Mouse (Mus musculus): ENCODE data around the gene Casq1. TPM values are rescaled to one million over a fixed set of nuclear protein-coding genes. Genes with fewer than 3 reads are reported as not detected.

Casq1 gene
- polyA plus RNA-seq, 1 experiment = not detected

GRCm38 (mm10) chr1:172202894-172203522 lies 16.7 kb downstream of the Casq1 start:
- Histone ChIP-seq H3K4me1 (ENCODE audit: control insufficient read depth, insufficient read depth, low read length) (peaks cover 61% of the 10 kb centered on the region), H3K4me3 (ENCODE audit: insufficient read depth, low read depth, low read length) (no peak overlapping the region), H3K27ac (ENCODE audit: insufficient read depth, low read depth, low read length) (peak overlapping the region; percentile 95)
- WGBS = 11% methylated on average over 2 of the region's 2 CpGs
- TF ChIP-seq CTCF (IDR thresholded peaks at IDR 0.05; ENCODE audit: insufficient read depth, low read depth, low read length) (no peak), POLR2A (IDR thresholded peaks at IDR 0.05; ENCODE audit: insufficient read depth, low read depth, low read length) (no peak)

DNA sequence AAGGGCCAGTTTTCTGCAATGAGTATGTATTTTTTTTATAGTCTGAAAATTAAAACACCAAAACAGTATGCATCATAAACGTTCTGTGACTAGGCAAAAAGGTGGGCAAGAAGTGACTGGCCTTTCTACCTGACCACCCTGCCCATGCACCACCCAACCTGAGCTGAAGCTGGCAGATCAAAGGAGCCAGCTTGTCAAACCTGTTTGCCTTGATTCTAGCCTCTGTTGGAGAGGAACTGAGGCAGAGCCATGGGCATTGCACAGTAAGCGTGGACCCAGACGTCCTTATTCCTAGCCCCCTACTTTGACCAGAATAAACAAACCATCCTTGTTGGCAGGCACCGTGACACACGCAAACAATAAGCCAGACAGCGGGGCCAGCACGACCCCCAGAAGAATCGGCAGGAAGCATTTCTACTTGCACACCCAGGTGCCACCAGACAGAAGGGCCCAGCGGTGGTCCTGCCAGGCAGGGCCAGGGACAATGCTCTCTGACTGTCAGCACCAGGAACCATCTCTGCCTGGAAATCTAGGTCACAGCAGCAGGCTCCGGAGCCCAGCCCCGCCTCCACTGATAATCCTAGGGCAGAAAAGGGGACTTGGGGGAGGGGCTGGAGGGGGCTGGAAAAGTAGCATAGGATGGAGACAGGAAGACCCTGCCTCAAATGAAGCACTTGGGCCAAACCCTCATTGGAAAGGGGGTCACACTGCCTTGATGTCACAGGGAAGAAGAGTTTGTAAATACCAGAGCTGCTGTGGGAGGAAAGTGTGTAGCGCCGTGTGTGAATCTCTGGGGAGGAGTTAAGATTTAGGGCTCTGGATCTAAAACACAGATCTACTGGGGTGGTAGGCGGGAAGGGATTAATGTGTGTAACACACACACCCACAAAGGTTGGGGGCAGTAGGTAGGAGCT lies 17.4 kb downstream of the Casq1 start:
- peak overlapping the region; percentile 95 for H3K27ac ChIP-seq (ENCODE audit: insufficient read depth, low read depth, low read length)
- TF ChIP-seq CTCF (IDR thresholded peaks at IDR 0.05; ENCODE audit: insufficient read depth, low read depth, low read length) (no peak), POLR2A (IDR thresholded peaks at IDR 0.05; ENCODE audit: insufficient read depth, low read depth, low read length) (0 out of 2 replicates have a peak, but pooled peaks have one; percentile 28)
- peak overlapping the region; percentile 26; the same call in 1 of the 2 replicates for H3K4me3 ChIP-seq (ENCODE audit: insufficient read depth, low read depth, low read length)
- H3K4me1 ChIP-seq (ENCODE audit: control insufficient read depth, insufficient read depth, low read length) = peaks cover 58% of the 10 kb centered on the region
- WGBS = 10% methylated on average over 14 of the region's 14 CpGs

GRCm38 (mm10) chr1:172200871-172201447 lies 18.7 kb downstream of the Casq1 start:
- TF ChIP-seq CTCF (IDR thresholded peaks at IDR 0.05; ENCODE audit: insufficient read depth, low read depth, low read length) (no peak), POLR2A (IDR thresholded peaks at IDR 0.05; ENCODE audit: insufficient read depth, low read depth, low read length) (no peak)
- WGBS = 15% methylated on average over 7 of the region's 7 CpGs
- Histone ChIP-seq H3K4me3 (ENCODE audit: insufficient read depth, low read depth, low read length) (no peak overlapping the region), H3K27ac (ENCODE audit: insufficient read depth, low read depth, low read length) (peak overlapping the region; percentile 78), H3K4me1 (ENCODE audit: control insufficient read depth, insufficient read depth, low read length) (peaks cover 55% of the 10 kb centered on the region)

DNA sequence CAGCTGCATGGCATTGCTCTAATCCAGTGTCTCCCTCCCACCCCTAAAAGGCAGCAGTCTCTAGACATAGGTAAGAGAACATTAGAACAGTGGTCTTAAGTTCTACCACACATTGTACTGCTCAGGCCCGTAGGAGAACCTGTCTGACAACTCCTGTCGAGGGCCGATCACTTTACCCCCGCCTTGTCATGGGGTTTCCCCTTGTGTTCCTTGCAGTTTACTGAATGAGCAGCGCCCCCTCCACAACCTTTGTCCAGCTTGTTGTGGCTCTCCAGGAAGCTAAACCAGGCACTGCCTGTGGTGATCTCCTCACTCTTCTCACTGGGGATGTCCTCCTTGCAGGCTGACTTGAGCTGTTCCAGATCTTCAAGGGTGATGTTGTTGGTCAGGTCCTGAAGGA lies 19.5 kb downstream of the Casq1 start:
- TF ChIP-seq POLR2A (IDR thresholded peaks at IDR 0.05; ENCODE audit: insufficient read depth, low read depth, low read length) (no peak), CTCF (IDR thresholded peaks at IDR 0.05; ENCODE audit: insufficient read depth, low read depth, low read length) (no peak)
- peaks cover 52% of the 10 kb centered on the region for H3K4me1 ChIP-seq (ENCODE audit: control insufficient read depth, insufficient read depth, low read length)
- no peak overlapping the region for H3K4me3 ChIP-seq (ENCODE audit: insufficient read depth, low read depth, low read length)

DNA sequence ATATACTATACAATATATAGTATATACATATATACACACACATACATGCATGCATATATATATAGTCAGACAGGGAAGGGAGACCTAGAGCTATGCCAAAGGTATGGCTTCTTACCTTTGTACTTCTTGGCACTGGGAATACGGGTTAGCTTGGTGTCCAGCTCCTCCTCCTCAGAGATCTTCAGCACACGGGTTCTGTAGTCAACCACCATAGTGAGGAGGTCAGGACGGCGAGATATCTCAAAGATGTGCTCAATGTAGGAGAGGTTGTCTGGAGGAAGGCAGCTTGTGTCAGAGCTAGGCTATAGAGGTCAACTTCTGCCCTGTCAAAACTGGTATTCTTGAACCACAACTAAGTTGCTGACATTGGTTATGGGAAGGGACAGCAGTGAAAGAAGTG lies 20.7 kb downstream of the Casq1 start:
- Histone ChIP-seq H3K4me3 (ENCODE audit: insufficient read depth, low read depth, low read length) (no peak overlapping the region), H3K4me1 (ENCODE audit: control insufficient read depth, insufficient read depth, low read length) (peaks cover 46% of the 10 kb centered on the region), H3K27ac (ENCODE audit: insufficient read depth, low read depth, low read length) (no peak overlapping the region)
- WGBS = 77% methylated on average over 4 of the region's 4 CpGs
- TF ChIP-seq CTCF (IDR thresholded peaks at IDR 0.05; ENCODE audit: insufficient read depth, low read depth, low read length) (no peak), POLR2A (IDR thresholded peaks at IDR 0.05; ENCODE audit: insufficient read depth, low read depth, low read length) (no peak)

More for the DNA sequence above, 19.5 kb downstream of the Casq1 start:
- WGBS = 41% methylated on average over 5 of the region's 5 CpGs
- peak overlapping the region; percentile 11; the same call in 1 of the 2 replicates for H3K27ac ChIP-seq (ENCODE audit: insufficient read depth, low read depth, low read length)

DNA sequence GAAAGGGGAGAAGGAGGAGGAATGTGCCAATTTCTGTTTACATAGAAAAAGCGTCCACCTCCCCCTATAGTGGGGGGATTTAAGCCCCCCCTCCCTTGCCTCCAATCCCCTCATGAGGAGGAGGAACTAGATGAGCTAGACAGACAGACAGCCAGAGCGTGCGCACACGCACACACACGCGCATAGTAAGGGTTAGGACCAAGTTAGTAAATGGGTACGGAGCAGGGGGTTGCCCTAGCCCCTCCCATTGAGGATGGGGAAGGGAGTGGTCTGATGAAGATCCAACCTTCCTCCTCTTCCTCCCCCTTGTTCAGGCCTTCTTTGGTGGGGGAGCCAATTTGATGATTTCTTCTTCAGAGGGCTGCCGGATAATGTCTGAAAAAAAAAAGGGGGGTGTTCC lies 21.4 kb downstream of the Casq1 start:
- H3K4me3 ChIP-seq (ENCODE audit: insufficient read depth, low read depth, low read length) = no peak overlapping the region
- peaks cover 39% of the 10 kb centered on the region for H3K4me1 ChIP-seq (ENCODE audit: control insufficient read depth, insufficient read depth, low read length)
- TF ChIP-seq POLR2A (IDR thresholded peaks at IDR 0.05; ENCODE audit: insufficient read depth, low read depth, low read length) = no peak
- TF ChIP-seq CTCF (IDR thresholded peaks at IDR 0.05; ENCODE audit: insufficient read depth, low read depth, low read length) = no peak
- 61% methylated on average over 8 of the region's 8 CpGs for WGBS
- no peak overlapping the region for H3K27ac ChIP-seq (ENCODE audit: insufficient read depth, low read depth, low read length)

DNA sequence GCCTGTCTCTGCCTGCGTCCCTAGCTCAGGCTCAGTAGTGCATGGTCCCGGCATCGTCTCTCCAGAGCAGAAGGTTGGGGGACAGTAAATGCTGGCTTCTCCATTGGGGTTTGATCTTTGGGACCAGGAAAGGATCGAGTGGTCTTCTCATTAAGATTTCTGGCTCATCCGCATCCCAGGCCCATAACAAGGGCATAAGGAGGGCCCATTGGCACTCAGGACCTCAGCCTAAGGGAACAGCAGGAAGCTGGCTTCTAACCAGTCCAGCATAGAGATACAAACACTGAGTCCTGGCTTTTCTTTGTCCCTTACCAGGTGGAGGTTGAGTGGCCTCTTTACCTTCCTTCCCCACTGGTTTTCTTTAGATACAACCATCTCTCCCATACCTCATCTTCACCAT lies 21.8 kb downstream of the Casq1 start:
- WGBS = 57% methylated on average over 5 of the region's 5 CpGs
- peaks cover 36% of the 10 kb centered on the region for H3K4me1 ChIP-seq (ENCODE audit: control insufficient read depth, insufficient read depth, low read length)
- TF ChIP-seq CTCF (IDR thresholded peaks at IDR 0.05; ENCODE audit: insufficient read depth, low read depth, low read length) (no peak), POLR2A (IDR thresholded peaks at IDR 0.05; ENCODE audit: insufficient read depth, low read depth, low read length) (no peak)
- H3K27ac ChIP-seq (ENCODE audit: insufficient read depth, low read depth, low read length) = no peak overlapping the region; the same call in 1 of the 2 replicates
- H3K4me3 ChIP-seq (ENCODE audit: insufficient read depth, low read depth, low read length) = no peak overlapping the region

- whole genome bisulfite sequencing = 72% methylated on average over 3 of the region's 3 CpGs
- TF ChIP-seq CTCF (IDR thresholded peaks at IDR 0.05; ENCODE audit: insufficient read depth, low read depth, low read length) (no peak), POLR2A (IDR thresholded peaks at IDR 0.05; ENCODE audit: insufficient read depth, low read depth, low read length) (no peak)
- H3K27ac ChIP-seq (ENCODE audit: insufficient read depth, low read depth, low read length) = no peak overlapping the region
- no peak overlapping the region for H3K4me3 ChIP-seq (ENCODE audit: insufficient read depth, low read depth, low read length)
- peaks cover 32% of the 10 kb centered on the region for H3K4me1 ChIP-seq (ENCODE audit: control insufficient read depth, insufficient read depth, low read length)
Observed at GRCm38 (mm10) chr1:172197146-172197545, 22.5 kb downstream of the Casq1 start.
